Mouse (Mus musculus) heart, embryonic 13.5 days (tissue): Measurements from ENCODE around the gene Nupr1. TPM values are rescaled to one million over a fixed set of nuclear protein-coding genes. Genes with fewer than 3 reads are reported as not detected.

Source experiments
- ATAC-seq: fragments of 200-750 bp; cut with Nextera tagmentation; 2 replicates; pipeline ENCODE4 v1.8.0; 2017; ENCODE audit warnings: moderate TSS enrichment; ENCODE audit not compliant: insufficient number of reproducible peaks, low FRiP score, low TSS enrichment; ENCODE audit errors: extremely low read depth
- H3K27ac ChIP-seq: fragments of 300-500 bp; sonication (generic); replicated peaks from 2 replicates; pipeline ENCODE4 v1.5.1; 2015; ENCODE audit warnings: moderate library complexity, mild to moderate bottlenecking, inconsistent platforms
- H3K27me3 ChIP-seq: fragments of 300-500 bp; sonication (generic); replicated peaks from 2 replicates; pipeline ENCODE4 v1.6.1; 2015; ENCODE audit warnings: mild to moderate bottlenecking, inconsistent platforms
- H3K36me3 ChIP-seq: fragments of 300-500 bp; sonication (generic); 2 replicates; pipeline ENCODE4 v1.6.1; 2015; ENCODE audit warnings: mild to moderate bottlenecking, inconsistent platforms
- H3K4me1 ChIP-seq: fragments of 300-500 bp; sonication (generic); 2 replicates; pipeline ENCODE4 v1.6.1; 2015; ENCODE audit warnings: inconsistent platforms
- H3K4me2 ChIP-seq: fragments of 300-500 bp; sonication (generic); 2 replicates; pipeline ENCODE4 v1.6.1; 2015; ENCODE audit warnings: inconsistent platforms, mild to moderate bottlenecking, moderate library complexity
- H3K4me3 ChIP-seq: fragments of 300-500 bp; sonication (generic); 2 replicates; pipeline ENCODE4 v1.5.1; 2015; ENCODE audit warnings: moderate library complexity, mild to moderate bottlenecking, inconsistent platforms
- H3K9ac ChIP-seq: fragments of 300-500 bp; sonication (generic); 2 replicates; pipeline ENCODE4 v1.6.1; 2015; ENCODE audit warnings: inconsistent platforms, mild to moderate bottlenecking, moderate library complexity
- H3K9me3 ChIP-seq: fragments of 300-500 bp; sonication (generic); 2 replicates; pipeline ENCODE4 v1.6.1; 2016; ENCODE audit warnings: inconsistent platforms
- WGBS: fragments of 180-500 bp; shearing (Covaris S2); methylation state at CpG from one replicate; pipeline ENCODE4 v1.1.7; 2015; ENCODE audit warnings: mixed read lengths; 5-methylcytosine and 5-hydroxymethylcytosine counted together
- microRNA-seq: library from miRNA; unstranded; fragments of <30 nt; microRNA quantifications from one replicate; pipeline ENCODE4, GENCODE M21; 2016
- polyA plus RNA-seq: library from polyadenylated mRNA; unstranded; fragments of >200 nt; fragmentation: Nextera tagmentation; extraction: Ambion mirVana; gene quantifications from 2 replicates; pipeline ENCODE4 v1.2.1, GENCODE M21; 2015

The Nupr1 gene
- polyA plus RNA-seq, 1 experiment from 2014 or later: 6.2 TPM

DNA sequence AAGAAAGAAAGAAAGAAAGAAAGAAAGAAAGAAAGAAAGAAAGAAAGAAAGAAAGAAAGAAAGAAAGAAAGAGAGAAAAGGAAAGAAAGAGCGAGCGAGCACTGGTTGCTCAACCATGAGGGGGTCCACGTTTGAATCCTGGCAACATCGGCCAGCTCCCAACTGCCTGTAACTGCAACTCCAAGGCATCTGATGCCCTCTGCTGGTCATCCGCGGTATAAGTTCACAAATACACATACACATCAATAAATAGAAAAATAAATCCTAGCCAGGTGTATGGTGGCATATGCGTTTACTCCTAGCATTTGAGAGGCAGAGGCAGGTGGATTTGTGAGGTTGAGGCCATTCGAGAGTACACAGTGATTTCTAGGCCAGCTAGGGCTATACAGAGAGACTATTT lies 53.7 kb downstream of the Nupr1 start:
- no peak overlapping the region for H3K4me2 ChIP-seq
- no peaks in the 10 kb centered on the region for H3K9me3 ChIP-seq
- H3K9ac ChIP-seq: no peak overlapping the region
- H3K36me3 ChIP-seq: peaks cover 52% of the 10 kb centered on the region
- WGBS: 43% methylated on average over 8 of the region's 8 CpGs
- no peak for ATAC-seq
- H3K27ac ChIP-seq: no peak overlapping the region
- no peaks in the 10 kb centered on the region for H3K27me3 ChIP-seq
- H3K4me1 ChIP-seq: peaks cover 7% of the 10 kb centered on the region
- no peak overlapping the region for H3K4me3 ChIP-seq

Small RNA genes lying within 50 kb of the gene (microRNA-seq; reads per million reads assigned to microRNA genes)
- 0.82 reads per million for gene Mir7059

Other genes with a start within 250 kb of the Nupr1 start
- 1.0 and 1.7 TPM in 2 replicates for gene Nfatc2ip, start 234.1 kb downstream of the Nupr1 start, polyA plus RNA-seq
- gene Cd19, start 216.0 kb downstream of the Nupr1 start, polyA plus RNA-seq: not detected in 2 replicates
- 19.1 and 19.4 TPM in 2 replicates for gene Rabep2, start 202.1 kb downstream of the Nupr1 start, polyA plus RNA-seq
- 1.3 and 2.2 TPM in 2 replicates for gene Atp2a1, start 167.8 kb downstream of the Nupr1 start, polyA plus RNA-seq
- gene Sh2b1, start 155.4 kb downstream of the Nupr1 start, polyA plus RNA-seq: 40.7 and 41.2 TPM in 2 replicates
- gene Tufm, start 143.5 kb downstream of the Nupr1 start, polyA plus RNA-seq: 160 and 181 TPM in 2 replicates
- 32.8 and 36.1 TPM in 2 replicates for gene Atxn2l, start 127.4 kb downstream of the Nupr1 start, polyA plus RNA-seq
- gene Eif3c, start 64.5 kb downstream of the Nupr1 start, polyA plus RNA-seq: 129 and 135 TPM in 2 replicates
- 0.15 and 0.33 TPM in 2 replicates for gene Apobr, start 45.9 kb downstream of the Nupr1 start, polyA plus RNA-seq
- 19.4 and 22.1 TPM in 2 replicates for gene Cln3, start 45.0 kb downstream of the Nupr1 start, polyA plus RNA-seq
- gene Il27, start 35.9 kb downstream of the Nupr1 start, polyA plus RNA-seq: not detected in 2 replicates
- 27.7 and 28.8 TPM in 2 replicates for gene Sgf29, start 18.4 kb upstream of the Nupr1 start, polyA plus RNA-seq
- gene Sult1a1, start 45.6 kb upstream of the Nupr1 start, polyA plus RNA-seq: 5.8 and 6.2 TPM in 2 replicates
- gene Bola2, start 64.5 kb upstream of the Nupr1 start, polyA plus RNA-seq: 109 and 124 TPM in 2 replicates
- 6.9 and 7.1 TPM in 2 replicates for gene Slx1b, start 64.9 kb upstream of the Nupr1 start, polyA plus RNA-seq
- 11.8 and 16.6 TPM in 2 replicates for gene Coro1a, start 76.9 kb upstream of the Nupr1 start, polyA plus RNA-seq
- gene Mapk3, start 128.7 kb upstream of the Nupr1 start, polyA plus RNA-seq: 57.5 and 65.5 TPM in 2 replicates
- gene Gdpd3, start 135.5 kb upstream of the Nupr1 start, polyA plus RNA-seq: 1.2 and 1.4 TPM in 2 replicates
- 79.1 and 86.2 TPM in 2 replicates for gene Ypel3, start 146.1 kb upstream of the Nupr1 start, polyA plus RNA-seq
- 0.32 and 0.33 TPM in 2 replicates for gene Tbx6, start 150.6 kb upstream of the Nupr1 start, polyA plus RNA-seq
- 151 and 166 TPM in 2 replicates for gene Ppp4c, start 161.6 kb upstream of the Nupr1 start, polyA plus RNA-seq
- gene Fam57b, start 166.8 kb upstream of the Nupr1 start, polyA plus RNA-seq: 0.29 and 0.32 TPM in 2 replicates
- gene 4930451I11Rik, start 200.8 kb upstream of the Nupr1 start, polyA plus RNA-seq: not detected in 2 replicates
- 0.15 and 0.17 TPM in 2 replicates for gene Doc2a, start 216.6 kb upstream of the Nupr1 start, polyA plus RNA-seq
- gene Hirip3, start 231.1 kb upstream of the Nupr1 start, polyA plus RNA-seq: 18.8 and 23.1 TPM in 2 replicates
- 55.6 and 55.8 TPM in 2 replicates for gene Ino80e, start 231.5 kb upstream of the Nupr1 start, polyA plus RNA-seq